Mouse (Mus musculus) heart, postnatal 10 days (tissue): ENCODE data around the gene Ydjc. TPM values are rescaled to one million over a fixed set of nuclear protein-coding genes. Genes with fewer than 3 reads are reported as not detected.

Experiments
- DNase-seq, 2 experiments: peaks; one replicate each; pipeline ENCODE4 v3.0.0; 2021
- intact Hi-C: fragments of 180-260 bp; cut with DNase I; formaldehyde crosslinking; loops from one replicate; pipeline ENCODE4 v1.15.1; 2025
- total RNA-seq, 2 experiments: library from RNA; stranded (reverse); gene quantifications; 2 replicates each; pipeline ENCODE4 v1.2.3; 2021

Gene Ydjc
- total RNA-seq: 1 to 10 TPM; 1.6 to 2.2 TPM

DNA sequence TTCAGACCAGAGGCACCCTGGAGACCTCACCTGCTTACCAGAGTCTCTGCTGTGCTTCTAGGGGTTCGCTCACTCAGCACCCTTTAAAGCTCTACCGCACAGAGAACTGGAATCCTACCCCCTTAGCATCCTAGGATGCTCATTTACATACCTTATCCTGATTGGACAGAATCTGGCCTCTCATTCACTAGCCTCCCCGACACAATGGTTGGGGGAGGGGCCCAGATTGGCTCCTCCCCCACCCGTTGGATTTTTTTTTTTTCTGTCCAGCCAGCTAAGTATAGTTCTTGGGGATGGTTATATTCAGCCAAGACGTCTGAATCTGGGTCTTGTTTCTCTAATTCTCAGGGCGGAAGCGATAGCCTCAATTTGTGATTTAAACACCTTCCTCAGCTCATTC, at the start of gene Ydjc:
Gene Ydjc, plus strand, starts transcription at position 283 of the 400 bp plus-strand sequence.
- intact Hi-C loops: no loop called here
- no peak for DNase-seq

DNA sequence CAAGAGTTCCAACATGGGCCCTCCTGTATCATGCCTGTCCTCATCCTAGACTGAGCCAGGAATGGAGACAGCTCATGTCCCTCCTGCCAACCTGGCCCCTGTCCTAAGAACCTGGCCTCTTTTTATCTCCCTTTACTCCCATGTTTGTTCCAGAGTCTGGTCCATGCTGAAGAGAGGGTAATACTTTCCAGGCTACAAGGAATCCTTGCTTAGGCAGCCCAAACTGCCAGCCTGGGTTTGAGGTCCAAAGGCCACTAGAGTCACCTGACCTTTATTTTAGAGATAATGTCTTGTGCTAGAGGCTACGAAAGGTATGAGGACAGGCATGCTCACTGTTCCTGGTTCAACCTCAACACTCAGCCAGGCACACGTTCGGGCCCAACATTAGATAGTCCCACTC, 47.5 kb upstream of the Ydjc start:
- no peak for DNase-seq
- intact Hi-C loops: no loop called here

DNA sequence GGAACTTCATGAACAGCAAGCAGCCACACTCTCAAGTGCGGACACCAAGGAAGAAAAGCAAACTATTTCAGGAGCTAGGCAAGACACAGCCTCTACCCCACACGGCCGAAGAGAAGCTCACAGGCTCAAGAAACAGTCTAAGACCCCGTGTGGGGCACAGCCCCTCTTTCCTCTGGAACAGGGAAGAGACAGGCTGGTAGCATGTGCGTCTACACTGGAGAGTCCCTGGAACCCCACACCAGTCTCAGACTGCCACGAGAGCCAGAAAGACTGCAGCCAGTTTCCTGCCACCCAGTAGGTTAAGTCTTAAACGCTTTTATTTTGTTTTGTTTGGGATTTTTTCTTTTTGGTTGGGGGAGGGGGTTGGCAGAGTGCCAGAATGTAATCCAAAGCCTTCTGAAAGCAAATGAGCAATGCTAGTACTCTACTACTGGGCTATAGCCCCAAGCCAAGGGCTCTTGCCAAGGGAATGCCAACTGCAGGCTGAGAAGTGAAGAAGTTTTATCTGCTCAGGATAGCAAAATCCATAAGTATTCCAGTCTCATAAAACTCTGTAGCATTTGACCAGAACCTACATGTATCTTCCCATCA, 41.7 kb upstream of the Ydjc start:
- intact Hi-C loops: no loop called here
- no peak for DNase-seq

DNA sequence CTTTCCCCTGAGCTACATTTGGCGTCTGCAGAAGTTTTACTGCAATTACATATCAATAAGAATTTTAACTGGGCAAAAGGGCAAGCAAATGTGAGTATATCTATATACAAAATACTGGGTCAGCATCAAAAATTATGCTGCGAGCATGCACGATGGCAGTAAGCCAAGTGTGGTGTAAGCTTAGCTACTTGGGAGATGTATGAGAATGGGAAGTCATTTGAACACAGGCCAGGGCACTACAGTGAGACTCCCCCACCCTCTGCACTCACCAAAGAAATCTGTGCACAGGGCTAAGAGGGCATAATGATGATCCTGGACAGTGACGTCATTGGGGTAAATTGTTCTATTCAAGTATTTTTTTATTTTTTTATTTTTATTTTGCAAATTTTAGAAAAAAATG, 39.8 kb upstream of the Ydjc start:
- intact Hi-C loops: no loop called here
- no peak for DNase-seq

DNA sequence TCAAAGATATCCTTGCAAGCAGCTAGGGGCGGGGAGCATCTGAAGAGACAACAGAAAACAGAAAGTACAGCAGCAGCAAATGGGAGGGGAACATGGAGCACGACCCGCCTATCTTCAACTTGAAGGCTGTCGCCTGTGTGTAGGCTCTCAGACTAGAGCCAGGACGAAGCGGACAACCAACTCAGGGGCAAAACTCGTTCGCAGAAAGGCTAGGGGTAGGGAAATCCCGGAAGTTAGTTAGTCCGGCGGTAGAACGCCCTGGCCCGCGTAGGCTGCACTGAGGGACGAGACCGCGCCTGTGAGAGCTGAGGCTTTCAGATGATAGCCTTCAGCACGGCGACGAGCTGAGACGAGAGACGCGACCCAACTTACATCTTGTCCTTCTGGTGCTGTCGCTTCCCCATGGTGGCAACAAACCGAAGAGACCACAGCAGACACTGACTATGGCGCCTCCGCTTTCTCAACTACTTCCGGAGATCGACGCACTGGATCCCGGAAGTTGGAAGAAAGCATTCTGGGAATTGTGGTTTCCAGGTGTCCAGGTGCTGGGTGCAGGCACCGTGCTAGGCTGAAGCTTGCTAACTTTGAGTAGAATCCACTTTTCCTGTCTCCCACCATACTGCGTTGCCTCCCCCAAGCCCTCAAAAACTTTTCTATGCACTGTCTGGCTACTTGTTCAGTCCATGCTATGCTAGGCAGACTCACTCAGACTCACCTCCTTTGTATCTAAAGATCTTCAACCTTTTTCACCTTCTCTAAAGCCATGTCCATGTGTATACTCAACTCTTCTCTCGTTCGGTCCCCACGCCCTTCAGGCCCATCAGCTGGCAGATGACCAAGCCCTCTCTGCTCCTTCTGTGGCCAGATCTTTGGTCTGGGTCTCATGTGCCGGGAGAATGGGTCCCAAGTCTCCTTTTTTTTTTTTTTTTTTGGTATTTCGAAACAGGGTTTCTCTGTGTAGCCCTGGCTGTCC, 33.4 kb upstream of the Ydjc start, which contains the start of gene Ppil2:
Gene Ppil2, minus strand, starts transcription at position 487 of the 973 bp plus-strand sequence.
- peak; percentile 80 to 84 for DNase-seq
- intact Hi-C loops: no loop called here

DNA sequence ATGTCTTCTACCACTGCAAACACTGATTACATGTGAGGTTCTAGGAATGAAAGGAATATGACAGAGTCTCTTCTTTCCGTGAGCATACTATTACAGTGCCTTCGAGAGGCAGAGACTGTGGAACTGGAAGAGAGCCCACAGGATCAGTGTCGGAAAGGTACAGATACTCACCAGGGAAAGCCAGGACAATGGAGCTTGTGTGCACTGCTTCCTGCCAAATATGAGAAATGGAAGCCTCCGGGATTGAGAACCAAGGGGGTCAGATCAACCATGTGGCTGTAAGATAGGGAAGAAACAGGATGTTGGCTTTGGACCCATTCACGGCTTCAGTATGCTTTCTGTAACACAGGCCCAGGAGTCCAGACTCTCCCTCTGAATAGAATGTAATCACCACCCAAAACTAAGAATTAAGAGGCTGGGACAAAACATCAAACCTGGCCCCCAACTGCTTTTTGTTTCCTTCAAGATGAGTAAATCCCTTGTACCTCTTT, 27.1 kb upstream of the Ydjc start:
- DNase-seq: peak; percentile 12 to 17
- intact Hi-C loops: no loop called here

DNA sequence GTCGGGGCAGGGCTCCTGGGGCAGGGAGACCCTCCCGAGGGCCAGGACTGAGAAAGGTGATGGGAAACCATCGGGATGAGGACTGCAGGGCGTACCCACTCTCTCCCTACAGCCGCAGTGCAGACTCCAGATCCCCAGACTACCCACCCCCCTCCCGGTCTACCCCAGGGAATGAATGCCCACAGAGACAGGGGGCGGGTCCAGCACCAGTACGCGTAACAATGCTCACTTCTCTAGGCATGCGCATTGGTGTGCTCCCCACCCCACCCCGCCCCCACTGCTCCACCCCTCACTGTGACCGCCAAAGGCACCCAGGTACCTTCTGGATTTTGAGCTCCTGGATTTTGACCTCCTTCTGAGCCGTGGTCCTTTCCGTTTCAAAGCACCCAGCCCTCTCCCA, 22.9 kb upstream of the Ydjc start:
- DNase-seq: no peak
- intact Hi-C loops: no loop called here

DNA sequence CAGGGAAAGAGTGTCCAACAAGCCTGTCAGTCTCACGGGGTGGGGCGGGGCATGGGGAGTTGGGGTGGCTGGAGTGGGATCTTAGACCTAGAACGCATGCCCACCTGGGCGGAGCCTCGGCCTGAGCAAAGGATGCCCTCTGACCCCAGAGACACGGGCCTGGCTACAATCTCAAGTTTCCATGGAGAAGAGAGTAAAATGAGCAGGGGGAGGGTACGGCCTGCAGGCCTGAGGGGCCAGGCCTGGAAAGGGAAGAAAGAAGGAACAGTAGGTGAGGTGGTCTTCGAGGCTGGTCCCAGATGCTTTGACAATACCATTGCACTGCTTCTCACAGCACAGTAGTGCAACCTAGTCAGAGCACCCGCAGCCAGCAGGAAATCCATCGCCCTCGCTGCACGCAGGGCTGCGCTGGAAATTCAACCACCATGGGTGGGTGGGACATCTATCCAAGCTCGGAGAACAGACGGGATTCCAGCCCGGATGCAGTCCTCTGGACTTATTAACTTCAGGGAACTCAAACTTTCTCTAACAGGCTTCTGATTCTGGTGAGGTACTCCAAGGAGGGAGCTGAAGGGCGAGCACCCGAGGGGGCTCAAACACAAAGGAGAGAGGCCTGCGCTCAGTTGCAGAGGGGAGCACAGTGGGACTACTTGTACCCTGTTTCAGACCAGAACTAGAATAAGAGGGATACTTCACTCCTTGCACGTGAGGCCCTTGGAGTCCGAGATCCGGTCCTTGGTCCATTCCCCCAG, 20.1 kb upstream of the Ydjc start:
- no peak for DNase-seq
- intact Hi-C loops: no loop called here

DNA sequence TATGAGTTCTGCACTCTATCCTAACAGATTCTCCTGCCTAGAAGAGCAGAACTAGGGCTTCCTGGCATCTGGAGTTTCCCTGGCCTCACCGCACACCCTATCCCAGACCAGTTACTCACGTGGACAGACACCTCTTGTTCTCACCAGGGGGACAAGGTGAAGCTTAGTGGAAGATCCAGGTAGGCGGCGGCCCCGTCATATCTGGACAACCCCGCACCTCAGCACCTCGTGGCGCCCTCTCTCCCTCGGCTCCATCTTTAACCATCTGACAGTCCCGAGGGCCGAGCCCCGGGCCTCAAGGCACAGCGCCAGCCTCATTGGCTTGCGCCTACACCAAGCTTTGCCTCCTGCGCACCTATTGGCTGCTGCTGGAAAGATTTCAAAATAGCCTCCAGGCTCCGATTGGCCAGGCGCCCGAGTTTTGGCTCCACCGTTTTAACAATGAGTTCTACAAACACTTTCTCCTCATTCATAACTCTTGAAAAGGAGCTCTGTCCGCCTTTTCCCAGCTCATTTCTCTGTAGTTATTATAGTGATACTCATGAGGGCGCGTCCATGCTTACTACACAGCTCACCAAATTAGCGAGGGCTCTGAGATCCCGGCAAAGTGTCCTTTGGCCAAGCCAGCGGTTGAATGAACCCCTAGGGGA, 19.4 kb upstream of the Ydjc start, which contains the start of gene 2610318N02Rik:
Gene 2610318N02Rik, minus strand, starts transcription at position 297 of the 650 bp plus-strand sequence.
- intact Hi-C loops: loop anchor here (5.0 kb wide), 1 partner anchor 167 kb away; no protein-coding TSS in a partner anchor
- DNase-seq: peak; percentile 67 to 75

DNA sequence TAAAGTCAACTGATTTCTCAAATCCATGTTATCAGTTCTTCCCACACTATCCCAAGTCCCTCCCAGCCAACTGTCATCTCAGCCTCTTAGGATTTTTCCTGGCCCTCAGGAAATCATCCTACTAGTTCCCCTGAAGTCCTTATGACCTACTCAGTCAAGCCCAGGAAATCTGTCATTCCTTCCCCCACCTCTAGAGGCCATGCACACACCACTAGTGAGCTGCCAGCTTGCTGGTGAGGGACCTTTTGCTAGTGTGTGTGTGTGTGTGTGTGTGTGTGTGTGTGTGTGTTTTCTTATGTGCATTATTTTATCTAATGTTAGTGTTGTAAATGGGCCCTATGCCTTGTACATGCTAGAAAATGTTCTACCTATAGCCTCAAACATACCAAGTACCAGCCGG, 17.1 kb upstream of the Ydjc start:
- intact Hi-C loops: loop anchor here (2.0 to 5.0 kb wide), 2 partner anchors 80 to 165 kb away; no protein-coding TSS in a partner anchor
- peak; percentile 58 to 76 for DNase-seq

DNA sequence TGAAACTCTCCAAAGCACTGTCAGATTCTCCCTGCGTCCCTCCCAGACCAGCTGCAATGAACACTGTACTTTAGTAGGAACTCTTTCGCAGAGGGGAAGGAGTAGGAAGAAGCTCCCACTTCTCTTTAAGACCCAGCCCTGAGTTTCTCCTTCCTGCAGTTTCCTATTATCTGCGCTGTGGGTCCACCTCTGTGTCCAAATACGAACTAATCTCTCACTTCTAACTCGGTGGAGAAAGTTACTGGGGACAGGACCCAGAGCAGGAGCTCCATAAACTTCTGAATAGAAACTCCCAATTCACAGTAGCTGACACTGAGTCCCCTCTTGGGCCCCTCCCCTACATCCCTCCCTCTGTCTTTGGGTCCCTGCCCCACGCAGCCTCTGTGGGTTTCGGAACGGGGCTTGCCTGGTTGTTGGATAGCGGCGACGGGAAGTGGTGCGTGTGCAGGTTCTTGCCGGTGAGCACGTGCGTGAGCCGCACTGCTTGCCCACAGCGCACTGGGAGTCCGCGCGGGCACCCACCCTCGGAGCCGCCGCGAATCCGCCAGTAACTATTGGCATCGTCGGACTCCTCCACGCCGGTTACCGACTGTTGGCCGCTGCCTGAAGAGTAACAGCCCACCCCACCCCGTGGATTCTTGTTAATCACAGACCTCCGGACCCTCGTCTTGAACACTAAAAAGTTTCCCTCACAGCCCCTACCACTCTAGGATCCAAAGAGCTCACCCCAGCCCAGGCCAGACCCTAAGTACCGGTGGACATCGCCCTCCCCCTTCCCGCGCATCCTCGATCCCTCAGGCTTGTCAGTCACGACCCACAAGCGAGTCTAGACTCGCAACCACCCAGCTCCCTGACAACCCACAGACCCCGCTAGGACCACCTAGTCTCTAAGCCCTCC, 13.0 kb upstream of the Ydjc start:
- peak in 1 of 2 experiments; percentile 31 for DNase-seq
- intact Hi-C loops: loop anchor here (5.0 kb wide), 1 partner anchor 146 kb away; the partner anchor contains the start of gene Tmem191c

DNA sequence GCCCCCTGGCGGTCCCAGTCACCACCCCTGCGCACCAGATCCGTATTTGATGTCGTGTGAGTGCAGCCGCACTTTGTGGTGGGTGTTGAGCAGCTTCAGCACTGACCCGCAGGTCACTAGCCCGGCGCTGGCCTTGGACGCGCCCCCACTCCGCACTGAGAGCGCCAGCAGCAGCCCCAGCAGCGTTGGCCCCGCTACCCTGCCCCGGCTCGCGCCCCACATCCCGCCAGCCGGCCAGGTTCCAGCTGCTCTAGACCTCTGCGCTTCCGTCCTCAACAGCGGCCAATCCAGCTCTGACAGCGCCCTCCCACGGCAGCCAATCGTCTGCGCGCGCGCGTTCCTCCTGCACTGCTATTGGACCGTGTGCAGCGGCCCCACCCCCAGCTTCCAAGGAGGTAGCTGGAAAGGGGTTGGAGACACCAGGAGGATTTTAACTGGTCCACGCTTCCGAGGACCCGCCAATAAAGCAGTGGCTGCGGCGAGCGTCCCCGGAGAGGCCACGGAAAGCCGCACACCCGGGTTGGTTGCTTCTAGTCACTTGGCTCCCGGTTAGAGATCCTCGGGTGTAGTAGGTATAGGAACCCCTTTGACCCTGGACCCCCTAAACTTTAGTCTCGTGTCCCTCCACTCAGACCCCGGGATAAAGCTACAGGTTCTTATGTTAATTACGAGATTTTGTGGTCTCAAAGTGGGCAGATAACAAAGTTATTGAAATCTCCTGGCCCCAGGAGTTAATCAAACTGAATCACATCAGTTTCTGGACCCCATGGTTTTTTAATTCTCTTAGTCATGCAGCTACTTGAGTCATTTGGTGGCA, 12.1 kb upstream of the Ydjc start, which contains the start of gene Sdf2l1:
Gene Sdf2l1, minus strand, starts transcription at position 295 of the 817 bp plus-strand sequence.
- DNase-seq: peak; percentile 97 to 98
- intact Hi-C loops: loop anchor here (5.0 kb wide), 1 partner anchor 145 kb away; the partner anchor contains the start of gene Tmem191c

DNA sequence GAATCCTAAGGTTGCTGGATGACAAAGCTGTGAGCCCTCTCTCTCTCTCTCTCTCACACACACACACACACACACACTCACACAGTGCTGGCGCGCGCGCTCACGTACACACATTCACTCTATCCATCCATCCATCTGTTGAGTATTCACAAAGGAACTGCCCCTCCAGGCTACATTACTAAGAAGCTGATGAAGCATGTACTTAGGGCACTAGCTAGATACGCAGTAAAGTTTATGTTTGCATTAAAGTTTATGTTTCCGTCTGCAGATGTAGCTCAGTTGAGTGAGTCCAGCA, 11.6 kb upstream of the Ydjc start:
- DNase-seq: no peak
- intact Hi-C loops: loop anchor here (5.0 kb wide), 1 partner anchor 144 kb away; the partner anchor contains the start of gene Tmem191c

DNA sequence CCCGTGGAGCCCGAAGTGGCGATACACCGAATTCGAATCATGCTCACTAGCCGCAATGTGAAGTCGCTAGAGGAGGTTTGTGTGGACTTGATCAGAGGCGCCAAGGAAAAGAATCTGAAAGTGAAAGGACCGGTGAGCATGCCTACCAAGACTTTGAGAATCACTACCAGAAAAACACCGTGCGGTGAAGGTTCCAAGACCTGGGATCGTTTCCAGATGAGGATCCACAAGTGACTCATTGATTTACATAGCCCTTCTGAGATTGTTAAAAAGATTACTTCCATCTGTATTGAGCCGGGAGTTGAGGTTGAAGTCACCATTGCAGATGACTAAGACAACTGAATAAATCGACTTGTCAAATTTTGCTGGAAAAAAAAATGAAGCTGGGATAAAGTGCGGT, 7.1 kb upstream of the Ydjc start:
- DNase-seq: no peak
- intact Hi-C loops: no loop called here

DNA sequence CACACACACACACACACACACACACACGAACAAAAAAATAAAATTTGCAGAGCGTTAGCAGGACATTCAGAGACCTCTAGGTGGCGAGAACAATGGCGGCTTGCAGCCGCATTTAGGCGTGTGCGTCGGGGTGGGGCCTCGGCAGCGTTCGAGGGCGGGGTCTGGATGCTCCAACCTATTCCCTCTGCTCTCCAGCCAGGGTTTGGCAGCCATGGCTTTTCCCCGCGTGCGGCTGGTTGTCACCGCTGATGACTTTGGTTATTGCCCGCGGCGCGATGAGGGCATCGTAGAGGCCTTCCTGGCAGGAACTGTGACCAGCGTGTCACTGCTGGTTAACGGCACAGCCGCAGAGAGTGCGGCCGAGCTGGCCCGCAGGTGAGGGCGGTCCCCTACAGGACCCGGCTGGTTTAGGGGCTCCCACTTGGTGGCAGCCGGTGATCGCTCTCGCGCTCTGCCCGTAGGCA, 2.4 kb downstream of the Ydjc start, which contains the start of gene Ccdc116:
Gene Ccdc116, minus strand, starts transcription at position 458 of the 464 bp plus-strand sequence.
- intact Hi-C loops: loop anchor here (5.0 kb wide), 2 partner anchors 55 to 125 kb away; partner anchors contain the start of gene Ube2l3

DNA sequence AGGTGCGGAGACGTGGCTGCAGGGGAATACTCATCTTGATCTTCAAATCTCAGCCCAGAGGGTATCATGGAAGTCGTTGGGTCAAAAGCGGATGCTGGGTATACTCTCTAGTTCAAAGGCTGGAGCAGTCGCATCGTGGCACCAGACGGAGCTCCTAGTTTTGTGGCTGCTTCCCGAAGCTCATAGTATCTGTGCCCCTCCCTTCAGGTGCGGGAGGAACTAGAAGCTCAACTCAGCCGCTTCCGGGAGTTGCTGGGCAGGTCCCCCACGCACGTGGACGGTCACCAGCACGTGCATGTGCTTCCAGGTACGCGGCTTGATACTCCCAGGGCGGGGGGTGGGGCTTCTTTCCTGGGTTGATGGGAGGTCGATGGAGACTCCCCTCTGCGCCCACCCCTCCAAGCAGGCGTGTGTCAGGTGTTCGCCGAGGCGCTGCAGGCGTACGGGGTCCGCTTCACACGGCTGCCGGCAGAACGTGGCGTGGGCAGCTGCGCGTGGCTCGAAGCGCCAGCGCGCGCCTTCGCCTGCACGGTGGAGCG, 3.0 kb downstream of the Ydjc start:
- intact Hi-C loops: loop anchor here (5.0 kb wide), 2 partner anchors 55 to 125 kb away; partner anchors contain the start of gene Ube2l3
- no peak for DNase-seq

More for the DNA sequence above, 2.4 kb downstream of the Ydjc start, which contains the start of gene Ccdc116:
- DNase-seq: peak; percentile 82 to 87

DNA sequence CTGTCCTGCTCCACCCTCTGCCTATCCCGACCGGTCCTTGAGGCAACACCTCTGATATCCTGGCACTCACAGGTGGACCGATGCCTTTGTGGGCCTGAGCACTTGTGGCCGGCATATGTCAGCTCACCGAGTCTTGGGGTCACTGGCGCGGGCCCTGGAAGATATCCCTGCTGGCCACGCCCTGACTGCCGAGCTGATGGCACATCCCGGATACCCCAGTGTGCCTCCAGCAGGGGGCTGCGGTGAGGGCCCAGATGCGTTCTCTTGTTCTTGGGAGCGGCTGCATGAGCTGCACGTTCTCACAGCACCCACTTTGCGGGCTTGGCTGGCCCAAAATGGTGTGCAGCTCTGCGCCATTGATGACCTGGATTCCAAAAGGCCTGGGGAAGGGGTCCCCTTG, 3.7 kb downstream of the Ydjc start:
- intact Hi-C loops: loop anchor here (5.0 kb wide), 2 partner anchors 54 to 124 kb away; partner anchors contain the start of gene Ube2l3

More for the DNA sequence above, 3.7 kb downstream of the Ydjc start:
- peak; percentile 13 to 38 for DNase-seq
